Mouse (Mus musculus) adrenal gland, postnatal 10 days (tissue): ENCODE measurements around the gene Tfap2e. TPM values are rescaled to one million over a fixed set of nuclear protein-coding genes. Genes with fewer than 3 reads are reported as not detected.

Source experiments
- DNase-seq: peaks from one replicate; pipeline ENCODE4 v3.0.0; 2021; ENCODE audit warnings: mixed read lengths
- total RNA-seq, 2 experiments: library from RNA; stranded (reverse); gene quantifications; 2 replicates each; pipeline ENCODE4 v1.2.3; 2021

The Tfap2e gene
- total RNA-seq, 2 experiments from 2014 or later = not detected

GRCm38 (mm10) chr4:126696908-126697307, 39.1 kb downstream of the Tfap2e start:
- DNase-seq = no peak

- no peak for DNase-seq
Measured at GRCm38 (mm10) chr4:126693021-126693420, 43.0 kb downstream of the Tfap2e start.

- DNase-seq = no peak
Measured at GRCm38 (mm10) chr4:126689457-126689856, 46.6 kb downstream of the Tfap2e start.

- no peak for DNase-seq
Measured at GRCm38 (mm10) chr4:126683084-126683483, 53.0 kb downstream of the Tfap2e start.

GRCm38 (mm10) chr4:126682298-126682697, 53.7 kb downstream of the Tfap2e start:
- no peak for DNase-seq

- peak; percentile 100 for DNase-seq
Measured at GRCm38 (mm10) chr4:126677054-126678003, 58.7 kb downstream of the Tfap2e start, which contains the start of gene Psmb2. Gene Psmb2 (plus strand): TSS chr4:126677630.

GRCm38 (mm10) chr4:126667075-126667474, 69.0 kb downstream of the Tfap2e start:
- no peak for DNase-seq

Other genes starting within 250 kb of the Tfap2e start
- gene Ago4, start 202.8 kb downstream of the Tfap2e start, total RNA-seq = 1 to 10 TPM; 4.0 to 6.4 TPM
- gene Clspn, start 179.3 kb downstream of the Tfap2e start, total RNA-seq = 1 to 10 TPM; 8.5 to 8.9 TPM
- gene 5730409E04Rik, start 126.4 kb downstream of the Tfap2e start, total RNA-seq = 10 to 100 TPM; 10.4 to 13.7 TPM
- gene Psmb2, start 58.6 kb downstream of the Tfap2e start, total RNA-seq = 100 to 1,000 TPM; 169 to 184 TPM
- 10 to 100 TPM; 22.0 to 23.1 TPM for gene Ncdn, start 17.2 kb upstream of the Tfap2e start, total RNA-seq
- gene AU040320, start 17.3 kb upstream of the Tfap2e start, total RNA-seq = 10 to 100 TPM; 26.6 to 33.5 TPM
- 10 to 100 TPM; 33.1 to 47.3 TPM for gene Zmym4, start 231.9 kb upstream of the Tfap2e start, total RNA-seq